Mouse (Mus musculus): ENCODE measurements around the gene Havcr2. TPM values are rescaled to one million over a fixed set of nuclear protein-coding genes. Genes with fewer than 3 reads are reported as not detected.
"Not testable (repeated sequence)": the region's sequence is repeated elsewhere in the genome, so short reads cannot be mapped to it uniquely, and the experiment has no call there.

Havcr2 gene
- 0.20 TPM in 1 of 2 replicates, not detected in the other for polyA plus RNA-seq (2016; fragmentation: Nextera tagmentation; extraction: Ambion mirVana)

DNA sequence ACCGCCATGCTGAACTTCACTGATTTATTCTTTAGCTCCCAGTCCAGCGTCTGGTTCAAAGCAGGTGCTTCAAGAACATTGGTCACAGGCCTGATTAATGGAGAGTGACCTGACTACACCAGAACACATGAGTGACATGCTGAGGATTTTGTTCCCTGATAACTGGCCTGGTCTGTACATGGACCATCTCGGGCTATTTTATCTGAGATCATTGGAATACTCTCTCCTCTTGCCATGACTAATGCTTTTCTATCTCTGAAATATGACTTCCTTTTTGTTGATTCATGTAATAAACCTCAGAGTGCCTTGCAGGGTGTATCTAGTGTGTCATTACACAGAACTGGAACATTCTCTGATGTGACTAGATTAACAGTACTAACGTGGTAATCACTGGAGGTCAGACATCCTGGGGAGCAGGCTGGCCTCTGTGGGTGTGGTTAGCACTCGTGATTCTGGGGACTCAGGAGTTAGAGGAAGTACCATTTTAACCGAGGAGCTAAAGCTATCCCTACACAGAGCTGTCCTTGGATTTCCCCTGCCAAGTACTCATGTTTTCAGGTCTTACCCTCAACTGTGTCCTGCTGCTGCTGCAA, at the start of gene Havcr2:
Gene Havcr2, plus strand, starts transcription at position 483 of the 593 bp plus-strand sequence.
- Histone ChIP-seq H3K27me3 (ENCODE audit: insufficient read depth, poor library complexity, severe bottlenecking) (no peaks in the 10 kb centered on the region), H3K9me3 (no peaks in the 10 kb centered on the region), H3K27ac (no peak within 1 kb of the TSS), H3K4me1 (replicated peaks) (no peaks in the 10 kb centered on the region), H3K4me3 (no peak within 1 kb of the TSS), H3K36me3 (no peaks in the 10 kb centered on the region)
- WGBS, result 80% methylated on average over 6 of the region's 6 CpGs
- DNase-seq (ENCODE audit: low spot score), result no peak

DNA sequence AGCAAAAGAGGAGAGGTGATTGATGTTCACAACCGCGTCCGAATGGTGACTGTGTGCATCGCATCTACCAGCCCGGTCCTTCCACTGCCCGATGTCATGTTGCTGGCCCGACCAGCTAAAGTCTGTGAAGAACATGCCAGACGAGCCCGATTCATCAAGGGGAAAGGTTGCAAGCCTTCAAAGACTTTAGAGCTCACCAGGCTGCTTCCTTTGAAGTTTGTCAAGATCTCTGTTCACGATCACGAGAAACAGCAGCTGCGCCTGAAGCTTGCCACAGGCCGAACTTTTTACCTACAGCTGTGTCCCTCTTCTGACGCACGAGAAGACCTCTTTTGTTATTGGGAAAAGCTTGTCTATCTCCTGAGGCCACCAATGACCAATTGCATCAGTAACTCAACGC, 49.7 kb upstream of the Havcr2 start:
- no peak overlapping the region for H3K4me3 ChIP-seq
- H3K36me3 ChIP-seq, result no peaks in the 10 kb centered on the region
- peaks cover 13% of the 10 kb centered on the region; the same call in 1 of the 2 replicates for H3K4me1 ChIP-seq (replicated peaks)
- H3K27ac ChIP-seq, result no peak overlapping the region
- H3K27me3 ChIP-seq (ENCODE audit: insufficient read depth, poor library complexity, severe bottlenecking), result peaks cover 9% of the 10 kb centered on the region
- 82% methylated on average over 16 of the region's 16 CpGs for WGBS
- H3K9me3 ChIP-seq, result no peaks in the 10 kb centered on the region
- DNase-seq (ENCODE audit: low spot score), result no peak

DNA sequence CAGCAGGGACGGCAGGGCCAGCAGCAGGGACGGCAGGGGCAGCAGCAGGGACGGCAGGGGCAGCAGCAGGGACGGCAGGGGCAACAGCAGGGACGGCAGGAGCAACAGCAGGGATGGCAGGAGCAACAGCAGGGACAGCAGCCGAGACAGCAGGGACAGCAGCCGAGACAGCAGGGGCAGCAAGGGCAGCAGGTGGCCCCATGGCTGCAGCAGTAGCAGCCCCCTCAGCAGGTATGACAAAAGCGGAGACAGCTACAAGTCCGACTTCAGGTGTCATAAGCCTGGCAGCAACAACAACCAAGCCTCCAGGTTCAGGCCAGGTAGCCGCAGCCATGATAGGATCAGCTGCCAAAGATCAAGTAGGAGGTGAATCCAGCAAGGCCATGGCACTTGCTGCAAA, 48.0 kb upstream of the Havcr2 start:
- Histone ChIP-seq H3K9me3 (no peaks in the 10 kb centered on the region), H3K27ac (peak overlapping the region; percentile 69), H3K27me3 (ENCODE audit: insufficient read depth, poor library complexity, severe bottlenecking) (peaks cover 9% of the 10 kb centered on the region), H3K36me3 (no peaks in the 10 kb centered on the region), H3K4me1 (replicated peaks) (peaks cover 15% of the 10 kb centered on the region; the same call in 1 of the 2 replicates), H3K4me3 (0 out of 2 replicates have a peak overlapping the region, but pooled peaks have one; percentile 9)
- 36% methylated on average over 10 of the region's 10 CpGs for WGBS
- DNase-seq (ENCODE audit: low spot score), result peak; percentile 6

DNA sequence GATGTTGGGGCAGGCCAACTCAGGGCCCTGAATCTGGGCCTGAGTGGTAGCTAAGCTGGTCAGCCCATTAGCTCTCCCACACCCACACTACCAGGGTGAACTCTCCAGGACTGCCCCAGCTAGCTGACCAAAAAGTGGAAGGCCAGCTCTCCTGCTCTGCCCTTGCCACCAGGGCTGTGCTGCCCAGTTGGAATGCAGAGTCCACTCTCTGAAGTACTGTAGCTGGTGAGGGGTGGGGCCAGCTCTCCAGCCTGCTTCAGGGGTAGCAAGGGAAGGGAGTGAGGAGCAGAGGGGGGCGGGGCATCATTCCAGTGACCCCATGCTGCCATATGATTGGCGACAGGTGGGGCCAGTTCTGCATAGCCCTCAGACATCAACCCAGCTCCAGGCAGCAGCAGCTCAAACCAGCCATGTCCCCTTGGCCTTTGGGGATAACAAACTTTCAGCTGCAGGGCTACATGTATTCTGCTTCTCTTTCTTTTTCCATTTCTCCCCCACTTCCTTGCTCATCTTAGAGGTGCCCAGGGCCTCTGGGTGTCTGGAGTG, 44.6 kb upstream of the Havcr2 start:
- H3K27ac ChIP-seq, result no peak overlapping the region
- no peaks in the 10 kb centered on the region for H3K9me3 ChIP-seq
- 39% methylated on average over 2 of the region's 2 CpGs for WGBS
- H3K4me3 ChIP-seq, result no peak overlapping the region
- peaks cover 15% of the 10 kb centered on the region; the same call in 1 of the 2 replicates for H3K4me1 ChIP-seq (replicated peaks)
- H3K36me3 ChIP-seq, result no peaks in the 10 kb centered on the region
- DNase-seq (ENCODE audit: low spot score), result no peak
- peaks cover 9% of the 10 kb centered on the region for H3K27me3 ChIP-seq (ENCODE audit: insufficient read depth, poor library complexity, severe bottlenecking)

DNA sequence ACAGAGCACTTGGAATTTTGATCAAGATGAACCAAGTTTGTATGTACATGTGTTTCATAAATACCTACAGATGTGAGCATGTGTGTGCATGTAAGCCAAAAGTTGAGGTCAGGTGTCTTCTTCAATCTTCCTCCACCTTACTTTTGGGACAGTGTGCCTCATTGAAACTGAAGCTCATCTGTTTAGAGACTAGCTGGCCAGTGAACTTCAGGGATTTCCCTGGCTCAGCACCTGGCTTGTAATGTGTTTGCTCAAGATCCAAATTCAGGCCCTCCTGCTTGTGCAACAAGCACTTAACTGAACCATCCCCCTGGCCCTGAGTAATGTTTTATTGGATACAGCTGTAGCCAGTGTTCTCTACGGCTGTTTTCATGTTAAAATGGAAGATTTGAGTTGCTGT, 36.3 kb upstream of the Havcr2 start:
- no peak for DNase-seq (ENCODE audit: low spot score)
- Histone ChIP-seq H3K27me3 (ENCODE audit: insufficient read depth, poor library complexity, severe bottlenecking) (no peaks in the 10 kb centered on the region), H3K27ac (no peak overlapping the region), H3K36me3 (no peaks in the 10 kb centered on the region), H3K4me3 (no peak overlapping the region), H3K9me3 (no peaks in the 10 kb centered on the region), H3K4me1 (replicated peaks) (no peaks in the 10 kb centered on the region)
- 70% methylated on average over 1 of the region's 1 CpGs for WGBS

DNA sequence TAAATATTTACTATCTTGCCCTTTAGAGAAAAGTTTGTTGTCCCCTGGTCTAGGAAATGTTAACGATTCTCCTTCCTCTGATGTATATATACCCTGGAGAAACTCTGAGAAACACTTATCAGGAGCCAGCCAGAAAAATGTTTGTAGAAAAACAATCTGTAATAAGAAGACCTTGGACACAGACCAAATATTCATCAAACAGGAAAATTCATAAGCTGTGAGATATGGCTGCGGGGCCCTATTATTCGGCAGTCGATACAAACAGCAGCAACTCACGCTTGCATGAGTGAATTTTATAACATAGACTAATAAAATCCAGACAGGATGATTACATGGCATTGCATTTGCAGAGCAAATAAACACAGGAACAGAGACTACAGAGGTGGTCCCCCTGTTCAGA, 35.9 kb upstream of the Havcr2 start:
- no peak overlapping the region for H3K4me3 ChIP-seq
- H3K27me3 ChIP-seq (ENCODE audit: insufficient read depth, poor library complexity, severe bottlenecking), result no peaks in the 10 kb centered on the region
- no peaks in the 10 kb centered on the region for H3K9me3 ChIP-seq
- 93% methylated on average over 5 of the region's 5 CpGs for WGBS
- no peak overlapping the region for H3K27ac ChIP-seq
- no peak for DNase-seq (ENCODE audit: low spot score)
- H3K4me1 ChIP-seq (replicated peaks), result no peaks in the 10 kb centered on the region
- no peaks in the 10 kb centered on the region for H3K36me3 ChIP-seq

DNA sequence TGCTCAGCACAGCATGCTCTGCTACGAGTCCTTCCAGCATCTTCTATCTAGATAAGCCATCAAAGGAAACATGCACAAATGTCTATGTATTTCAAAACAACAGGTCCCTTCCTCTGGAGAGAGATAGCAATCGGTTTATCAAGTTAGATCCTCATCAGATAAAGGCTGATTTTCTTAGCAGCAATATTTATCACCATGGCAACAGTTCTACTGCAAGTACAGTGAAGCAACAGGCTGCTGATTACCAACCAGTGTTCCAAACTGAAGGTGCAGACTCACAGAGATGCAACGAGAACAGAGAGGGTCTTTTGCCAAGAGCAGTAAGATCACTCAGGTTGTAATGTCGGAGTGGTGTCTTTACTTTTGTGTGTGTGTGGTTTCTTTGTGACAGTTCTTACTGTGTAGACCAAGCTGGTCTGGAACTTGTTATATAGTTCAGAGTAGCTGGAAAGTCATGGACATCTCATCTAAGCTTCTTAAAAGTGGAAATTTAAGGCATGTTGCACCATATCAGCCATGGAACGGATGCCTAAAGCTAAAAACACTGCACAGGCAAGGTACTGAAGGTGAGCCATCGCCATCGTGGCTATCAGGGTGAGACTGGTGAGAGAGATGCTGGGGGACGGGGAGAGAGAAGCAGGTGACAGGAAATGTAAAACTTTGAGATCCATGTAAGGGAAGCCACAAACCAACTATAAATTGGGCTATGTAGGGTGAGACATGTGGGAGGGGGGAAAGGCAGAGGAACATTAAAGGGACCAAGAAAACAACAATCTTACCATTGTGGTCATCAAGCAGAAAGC, 33.4 kb upstream of the Havcr2 start:
- no peak overlapping the region for H3K4me3 ChIP-seq
- H3K9me3 ChIP-seq, result no peaks in the 10 kb centered on the region
- H3K4me1 ChIP-seq (replicated peaks), result no peaks in the 10 kb centered on the region
- H3K27me3 ChIP-seq (ENCODE audit: insufficient read depth, poor library complexity, severe bottlenecking), result no peaks in the 10 kb centered on the region
- WGBS, result 88% methylated on average over 8 of the region's 8 CpGs
- H3K27ac ChIP-seq, result no peak overlapping the region
- no peak for DNase-seq (ENCODE audit: low spot score)
- H3K36me3 ChIP-seq, result no peaks in the 10 kb centered on the region

DNA sequence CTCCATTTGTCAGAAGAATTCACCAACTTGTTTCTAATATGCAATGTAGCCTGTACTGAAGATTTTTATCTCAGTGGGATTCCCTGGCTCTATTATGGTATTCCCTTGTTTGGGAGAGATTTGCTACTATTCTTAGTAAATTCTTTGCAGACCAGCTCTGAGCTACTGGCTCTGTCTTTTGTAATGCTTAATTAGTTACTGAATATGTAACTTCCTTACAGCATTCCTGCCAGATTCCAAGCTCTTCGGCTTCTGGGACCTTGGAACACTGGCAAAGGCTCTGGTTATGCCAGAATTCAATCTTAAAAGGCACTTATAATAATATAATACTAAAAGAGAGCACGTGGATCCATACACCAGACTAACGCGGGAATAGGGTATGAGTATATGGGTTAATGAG, 26.6 kb upstream of the Havcr2 start:
- not testable (repeated sequence) for H3K27ac ChIP-seq; H3K4me1 ChIP-seq (replicated peaks); H3K9me3 ChIP-seq; DNase-seq (ENCODE audit: low spot score); H3K27me3 ChIP-seq (ENCODE audit: insufficient read depth, poor library complexity, severe bottlenecking); H3K36me3 ChIP-seq; H3K4me3 ChIP-seq
- WGBS, result 51% methylated on average over 4 of the region's 4 CpGs

DNA sequence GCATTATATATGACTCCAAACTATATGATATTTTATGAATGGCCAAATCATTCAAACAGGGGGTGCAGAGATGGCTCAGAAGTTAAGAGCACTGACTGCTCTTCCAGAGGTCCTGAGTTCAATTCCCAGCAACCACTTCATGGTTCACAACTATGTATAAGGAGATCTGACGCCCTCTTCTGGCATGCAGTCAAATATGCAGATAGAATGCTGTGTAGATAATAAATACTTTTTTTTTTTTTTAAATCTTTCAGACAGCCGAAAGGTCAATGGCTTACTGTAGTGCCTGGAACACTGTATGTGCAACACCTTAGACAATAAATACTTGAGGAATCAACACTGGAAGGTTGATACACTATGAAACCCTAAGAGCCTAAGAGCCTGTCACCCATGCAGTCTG, 24.6 kb upstream of the Havcr2 start:
- WGBS, result 90% methylated on average over 2 of the region's 2 CpGs
- Histone ChIP-seq H3K27me3 (ENCODE audit: insufficient read depth, poor library complexity, severe bottlenecking) (no peaks in the 10 kb centered on the region), H3K4me1 (replicated peaks) (no peaks in the 10 kb centered on the region), H3K27ac (no peak overlapping the region), H3K4me3 (no peak overlapping the region), H3K36me3 (no peaks in the 10 kb centered on the region), H3K9me3 (no peaks in the 10 kb centered on the region)
- no peak for DNase-seq (ENCODE audit: low spot score)

DNA sequence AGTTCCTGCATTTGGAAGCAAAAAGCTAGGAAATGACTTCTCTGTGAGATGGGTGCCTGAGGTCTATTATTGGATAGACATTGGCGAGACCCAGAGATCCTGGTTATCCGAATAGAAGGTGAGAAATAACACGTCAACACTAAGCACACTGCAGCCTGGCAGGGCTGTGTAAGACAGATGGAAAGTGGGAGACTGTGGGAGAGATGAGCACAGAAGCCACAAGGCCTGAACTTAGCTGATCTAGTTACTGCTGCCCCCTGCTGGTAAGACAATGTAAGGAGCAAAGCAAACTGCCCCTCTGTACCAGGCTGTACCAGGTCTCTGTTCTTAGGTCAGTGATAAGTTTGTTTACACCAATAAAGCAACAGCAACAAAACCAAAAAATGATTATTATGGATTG, 23.6 kb upstream of the Havcr2 start:
- Histone ChIP-seq H3K27ac (no peak overlapping the region), H3K4me3 (no peak overlapping the region), H3K27me3 (ENCODE audit: insufficient read depth, poor library complexity, severe bottlenecking) (no peaks in the 10 kb centered on the region), H3K4me1 (replicated peaks) (peaks cover 2% of the 10 kb centered on the region; the same call in 1 of the 2 replicates), H3K9me3 (no peaks in the 10 kb centered on the region), H3K36me3 (no peaks in the 10 kb centered on the region)
- DNase-seq (ENCODE audit: low spot score), result peak; percentile 75
- 25% methylated on average over 3 of the region's 3 CpGs for WGBS

DNA sequence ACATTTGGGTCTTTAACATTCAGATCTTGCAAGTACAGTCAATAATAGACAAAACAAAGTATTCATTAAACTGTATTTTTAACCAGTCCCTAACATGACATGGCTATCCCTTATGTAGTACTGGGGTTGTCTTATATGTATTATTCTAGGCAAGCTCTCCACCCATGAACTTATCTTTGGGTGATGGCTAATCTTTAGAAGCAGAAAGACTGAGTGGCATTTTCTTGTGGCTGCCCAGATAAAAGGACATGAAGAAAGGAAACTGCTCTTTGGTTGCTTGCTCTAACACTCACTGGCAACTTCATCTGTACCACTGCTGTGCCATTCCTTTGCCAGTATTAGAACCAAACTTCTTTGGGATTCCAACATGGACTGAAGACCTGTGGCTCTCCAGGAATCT, 19.4 kb upstream of the Havcr2 start:
- H3K9me3 ChIP-seq, result no peaks in the 10 kb centered on the region
- H3K4me3 ChIP-seq, result no peak overlapping the region
- no peaks in the 10 kb centered on the region for H3K27me3 ChIP-seq (ENCODE audit: insufficient read depth, poor library complexity, severe bottlenecking)
- peaks cover 10% of the 10 kb centered on the region; the same call in 1 of the 2 replicates for H3K4me1 ChIP-seq (replicated peaks)
- peaks cover 19% of the 10 kb centered on the region for H3K36me3 ChIP-seq
- H3K27ac ChIP-seq, result no peak overlapping the region
- DNase-seq (ENCODE audit: low spot score), result no peak

DNA sequence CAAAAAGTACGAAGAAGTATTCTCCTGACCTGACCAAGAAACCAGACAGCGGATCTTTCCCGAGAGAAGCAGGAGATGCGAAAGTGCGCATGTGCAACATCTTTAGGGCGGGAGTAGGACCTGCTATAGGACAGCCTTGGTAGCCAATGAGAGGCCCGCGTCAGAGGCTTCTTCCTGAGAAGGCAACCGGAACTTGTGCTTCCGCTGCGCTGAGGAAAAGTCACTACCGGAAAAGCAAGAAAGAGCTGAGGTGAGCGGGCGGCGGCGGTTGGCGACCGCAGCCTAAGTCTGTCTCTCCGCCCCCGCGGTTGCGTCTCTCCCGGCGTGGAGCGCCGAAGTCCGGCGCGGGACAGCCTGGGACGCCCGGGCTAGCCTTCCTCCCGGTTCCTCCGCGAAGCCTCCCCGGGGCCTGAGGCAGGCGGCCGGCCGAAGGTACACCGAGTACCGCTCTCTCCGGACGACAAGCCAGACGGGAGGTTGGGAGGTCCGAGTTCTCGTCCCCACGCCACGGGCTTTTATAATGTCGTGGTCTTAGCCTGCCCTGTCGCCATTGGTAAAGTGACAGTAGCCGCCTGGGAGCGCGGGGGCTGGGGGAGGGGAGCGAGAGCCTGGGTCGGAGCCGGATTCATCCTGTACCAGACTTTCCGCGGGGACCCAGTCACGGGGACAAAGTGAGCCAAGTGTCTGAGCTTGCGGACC, 17.8 kb upstream of the Havcr2 start, which contains the start of gene Med7:
Gene Med7, plus strand, starts transcription at position 166 of the 699 bp plus-strand sequence.
- Histone ChIP-seq H3K4me3 (peak within 1 kb of the TSS; percentile 87), H3K9me3 (no peaks in the 10 kb centered on the region), H3K4me1 (replicated peaks) (peaks cover 10% of the 10 kb centered on the region; the same call in 1 of the 2 replicates), H3K27ac (peak within 1 kb of the TSS; percentile 96), H3K27me3 (ENCODE audit: insufficient read depth, poor library complexity, severe bottlenecking) (no peaks in the 10 kb centered on the region), H3K36me3 (peaks cover 34% of the 10 kb centered on the region)
- under 1% methylated on average over 59 of the region's 59 CpGs for WGBS
- peak; percentile 94 for DNase-seq (ENCODE audit: low spot score)

All from hindbrain, embryonic 10.5 days (tissue).